Mouse (Mus musculus): Measurements from ENCODE around the gene Dusp1. TPM values are rescaled to one million over a fixed set of nuclear protein-coding genes. Genes with fewer than 3 reads are reported as not detected.

The Dusp1 gene
- polyA plus RNA-seq, 1 experiment from 2014 or later, result 19.8 TPM

DNA sequence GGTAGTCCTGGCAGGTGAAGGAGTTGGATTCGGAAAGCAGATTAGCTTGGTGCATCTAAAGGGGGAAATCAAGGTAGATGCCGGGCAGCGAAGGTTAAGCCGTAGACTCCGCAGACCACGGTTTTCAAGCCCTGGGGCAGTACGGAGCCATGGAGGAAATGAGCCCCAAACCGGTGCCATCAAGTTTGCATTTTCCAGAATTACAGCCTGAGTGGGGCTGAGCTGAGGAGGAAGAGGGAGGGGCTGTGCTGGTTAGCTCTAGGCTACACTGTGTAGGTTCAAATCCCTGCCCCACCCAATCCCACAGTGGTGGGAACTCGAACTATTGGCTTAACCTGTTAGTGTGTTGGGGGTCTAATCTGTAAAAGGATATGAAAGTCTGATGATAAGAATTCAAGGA lies 97.4 kb downstream of the Dusp1 start:
- Histone ChIP-seq H3K4me2 (replicated peaks; ENCODE audit: low read depth, low read length) (peak overlapping the region; percentile 8; the same call in 1 of the 2 replicates), H3K9me3 (ENCODE audit: control insufficient read depth, low read length) (no peaks in the 10 kb centered on the region), H3K27me3 (ENCODE audit: control insufficient read depth, insufficient read depth, low read length) (no peaks in the 10 kb centered on the region), H3K36me3 (ENCODE audit: control insufficient read depth, insufficient read depth, low read length) (no peaks in the 10 kb centered on the region), H3K4me3 (ENCODE audit: low read length) (no peak overlapping the region), H3K4me1 (ENCODE audit: control insufficient read depth, insufficient read depth, low read length) (no peaks in the 10 kb centered on the region), H3K27ac (ENCODE audit: low read depth, low read length) (no peak overlapping the region), H3K9ac (ENCODE audit: low read depth, low read length) (no peak overlapping the region; the same call in 1 of the 2 replicates)
- WGBS, result 74% methylated on average over 9 of the region's 9 CpGs
- no peak for ATAC-seq (ENCODE audit: low FRiP score, low TSS enrichment)

DNA sequence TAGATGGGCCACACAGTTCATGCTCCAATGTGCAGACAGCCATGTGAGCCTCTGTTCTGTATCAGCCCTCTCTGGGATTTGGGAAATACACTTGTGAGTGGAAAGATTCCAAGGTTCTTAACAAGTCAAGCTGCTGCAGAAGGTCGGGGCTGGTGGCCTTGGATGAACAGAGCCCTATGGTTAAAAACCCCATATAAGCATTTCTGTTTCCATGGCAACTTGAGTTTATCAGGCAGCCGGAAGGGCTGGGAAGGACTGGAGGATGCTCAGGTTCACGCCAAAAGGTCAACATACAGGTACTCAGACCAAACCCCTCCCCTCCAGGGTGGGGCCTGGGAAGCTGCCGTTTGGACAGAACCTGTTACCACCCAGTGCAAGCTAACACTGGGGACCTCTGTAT lies 97.9 kb downstream of the Dusp1 start:
- H3K27me3 ChIP-seq (ENCODE audit: control insufficient read depth, insufficient read depth, low read length), result no peaks in the 10 kb centered on the region
- H3K4me3 ChIP-seq (ENCODE audit: low read length), result no peak overlapping the region
- no peak overlapping the region for H3K9ac ChIP-seq (ENCODE audit: low read depth, low read length)
- no peak overlapping the region for H3K4me2 ChIP-seq (replicated peaks; ENCODE audit: low read depth, low read length)
- no peaks in the 10 kb centered on the region for H3K36me3 ChIP-seq (ENCODE audit: control insufficient read depth, insufficient read depth, low read length)
- H3K9me3 ChIP-seq (ENCODE audit: control insufficient read depth, low read length), result no peaks in the 10 kb centered on the region
- WGBS, result 51% methylated on average over 4 of the region's 4 CpGs
- no peak overlapping the region for H3K27ac ChIP-seq (ENCODE audit: low read depth, low read length)
- ATAC-seq (ENCODE audit: low FRiP score, low TSS enrichment), result no peak
- H3K4me1 ChIP-seq (ENCODE audit: control insufficient read depth, insufficient read depth, low read length), result no peaks in the 10 kb centered on the region

DNA sequence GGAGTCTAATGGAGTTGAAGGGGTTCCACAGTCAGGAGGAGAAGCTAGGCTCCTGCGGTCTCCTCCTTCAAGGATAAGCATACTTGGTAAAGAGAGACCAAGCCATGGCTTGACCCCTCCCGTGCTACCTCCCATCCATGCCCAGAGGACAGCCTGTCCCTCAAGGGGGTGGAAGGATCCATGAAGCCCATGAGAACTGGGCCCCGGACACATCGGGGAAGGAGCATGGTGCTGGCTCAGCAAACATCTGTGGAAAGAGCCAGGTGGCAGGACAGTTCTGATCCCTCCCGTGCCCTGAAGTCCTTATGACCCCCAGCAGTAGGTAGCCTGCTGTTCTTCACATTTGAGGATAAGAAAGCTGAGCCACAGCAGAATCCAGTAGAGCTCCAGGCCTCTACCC lies 98.5 kb downstream of the Dusp1 start:
- H3K27ac ChIP-seq (ENCODE audit: low read depth, low read length), result no peak overlapping the region
- H3K27me3 ChIP-seq (ENCODE audit: control insufficient read depth, insufficient read depth, low read length), result no peaks in the 10 kb centered on the region
- ATAC-seq (ENCODE audit: low FRiP score, low TSS enrichment), result no peak
- WGBS, result 86% methylated on average over 5 of the region's 5 CpGs
- no peaks in the 10 kb centered on the region for H3K4me1 ChIP-seq (ENCODE audit: control insufficient read depth, insufficient read depth, low read length)
- no peaks in the 10 kb centered on the region for H3K9me3 ChIP-seq (ENCODE audit: control insufficient read depth, low read length)
- H3K9ac ChIP-seq (ENCODE audit: low read depth, low read length), result no peak overlapping the region
- H3K4me2 ChIP-seq (replicated peaks; ENCODE audit: low read depth, low read length), result no peak overlapping the region
- no peak overlapping the region for H3K4me3 ChIP-seq (ENCODE audit: low read length)
- H3K36me3 ChIP-seq (ENCODE audit: control insufficient read depth, insufficient read depth, low read length), result no peaks in the 10 kb centered on the region

DNA sequence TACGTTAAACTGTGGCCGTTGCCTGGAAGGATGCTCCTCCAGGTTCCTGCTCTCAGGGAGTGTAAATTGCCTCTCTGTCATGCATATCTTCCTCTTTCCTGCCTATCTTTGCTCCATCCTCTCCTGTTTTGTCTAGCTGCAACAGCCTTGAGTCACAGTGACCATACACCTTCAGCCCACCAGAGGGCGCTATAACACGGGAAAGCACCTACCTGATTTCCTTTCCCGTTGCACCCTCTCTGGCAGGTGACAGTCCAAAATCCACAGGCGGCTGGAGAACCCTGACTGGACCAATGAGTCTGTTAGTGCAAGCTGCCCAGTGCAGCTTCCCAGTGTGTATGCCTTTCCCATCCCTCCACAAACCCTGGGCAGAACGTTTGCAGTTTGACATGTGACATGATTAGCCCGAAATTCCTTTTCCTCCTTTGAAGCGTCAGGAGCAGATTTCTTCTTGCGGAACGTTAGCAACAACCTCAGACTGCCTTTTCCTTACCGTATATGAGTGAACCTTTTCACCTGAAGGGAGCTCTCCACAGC lies 99.2 kb downstream of the Dusp1 start:
- Histone ChIP-seq H3K4me2 (replicated peaks; ENCODE audit: low read depth, low read length) (no peak overlapping the region), H3K4me1 (ENCODE audit: control insufficient read depth, insufficient read depth, low read length) (0 out of 2 replicates have a peak, but pooled peaks cover under 1% of the 10 kb centered on the region), H3K9ac (ENCODE audit: low read depth, low read length) (no peak overlapping the region), H3K27me3 (ENCODE audit: control insufficient read depth, insufficient read depth, low read length) (no peaks in the 10 kb centered on the region), H3K36me3 (ENCODE audit: control insufficient read depth, insufficient read depth, low read length) (no peaks in the 10 kb centered on the region), H3K4me3 (ENCODE audit: low read length) (no peak overlapping the region), H3K9me3 (ENCODE audit: control insufficient read depth, low read length) (no peaks in the 10 kb centered on the region), H3K27ac (ENCODE audit: low read depth, low read length) (no peak overlapping the region)
- WGBS, result 25% methylated on average over 12 of the region's 12 CpGs
- ATAC-seq (ENCODE audit: low FRiP score, low TSS enrichment), result no peak

DNA sequence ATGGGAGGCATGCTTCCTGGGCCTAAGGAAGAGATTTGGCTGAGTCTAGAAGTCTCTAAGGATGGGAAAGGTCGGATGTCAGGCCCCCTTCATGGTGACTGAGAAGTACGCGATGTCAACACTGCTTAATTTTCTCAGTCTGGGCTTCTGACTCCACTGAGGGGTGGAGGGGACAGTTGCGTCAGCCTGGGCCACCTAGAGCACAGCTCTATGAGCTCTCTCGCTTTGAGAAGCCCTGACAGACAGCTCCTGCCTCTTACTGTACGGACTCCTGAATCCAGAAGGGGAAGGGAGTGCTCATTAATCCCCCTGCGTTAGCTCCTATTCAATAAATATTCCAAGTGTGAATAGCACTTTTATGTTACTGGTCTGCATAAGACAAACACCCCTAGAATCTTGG lies 103.9 kb downstream of the Dusp1 start:
- no peaks in the 10 kb centered on the region for H3K36me3 ChIP-seq (ENCODE audit: control insufficient read depth, insufficient read depth, low read length)
- H3K27ac ChIP-seq (ENCODE audit: low read depth, low read length), result no peak overlapping the region
- no peak for ATAC-seq (ENCODE audit: low FRiP score, low TSS enrichment)
- no peak overlapping the region for H3K9ac ChIP-seq (ENCODE audit: low read depth, low read length)
- no peak overlapping the region for H3K4me2 ChIP-seq (replicated peaks; ENCODE audit: low read depth, low read length)
- H3K9me3 ChIP-seq (ENCODE audit: control insufficient read depth, low read length), result no peaks in the 10 kb centered on the region
- no peaks in the 10 kb centered on the region for H3K27me3 ChIP-seq (ENCODE audit: control insufficient read depth, insufficient read depth, low read length)
- no peak overlapping the region for H3K4me3 ChIP-seq (ENCODE audit: low read length)
- 53% methylated on average over 7 of the region's 7 CpGs for WGBS
- 0 out of 2 replicates have a peak, but pooled peaks cover 10% of the 10 kb centered on the region for H3K4me1 ChIP-seq (ENCODE audit: control insufficient read depth, insufficient read depth, low read length)

DNA sequence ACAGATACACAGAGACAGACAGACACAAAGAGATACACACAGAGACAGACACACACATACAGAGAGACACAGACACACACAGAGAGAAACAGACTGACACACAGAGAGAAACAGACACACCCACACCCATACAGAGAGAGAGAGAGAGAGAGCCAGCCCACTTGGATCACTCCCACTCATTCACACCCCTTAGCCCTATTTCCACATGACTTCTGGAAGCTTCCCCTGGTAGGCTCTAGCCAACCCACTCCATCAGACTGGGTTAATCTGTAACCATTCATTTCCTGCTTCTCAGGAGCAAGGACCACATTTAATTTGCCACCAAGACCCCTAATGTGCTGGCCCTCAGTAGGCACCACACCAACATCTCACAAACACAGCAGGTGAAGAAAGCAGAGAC lies 104.4 kb downstream of the Dusp1 start:
- Histone ChIP-seq H3K9ac (ENCODE audit: low read depth, low read length) (no peak overlapping the region), H3K4me3 (ENCODE audit: low read length) (no peak overlapping the region), H3K27me3 (ENCODE audit: control insufficient read depth, insufficient read depth, low read length) (no peaks in the 10 kb centered on the region), H3K4me1 (ENCODE audit: control insufficient read depth, insufficient read depth, low read length) (peaks cover 10% of the 10 kb centered on the region; the same call in 1 of the 2 replicates), H3K36me3 (ENCODE audit: control insufficient read depth, insufficient read depth, low read length) (no peaks in the 10 kb centered on the region), H3K4me2 (replicated peaks; ENCODE audit: low read depth, low read length) (no peak overlapping the region), H3K27ac (ENCODE audit: low read depth, low read length) (no peak overlapping the region), H3K9me3 (ENCODE audit: control insufficient read depth, low read length) (no peaks in the 10 kb centered on the region)
- peak; percentile 64; the same call in 1 of the 2 replicates for ATAC-seq (ENCODE audit: low FRiP score, low TSS enrichment)

Small RNA genes within 50 kb of the gene (microRNA-seq; reads per million reads assigned to microRNA genes)
- gene Gm22420, result not detected

Other genes with a start within 250 kb of the Dusp1 start
- gene Neurl1b, start 147.3 kb downstream of the Dusp1 start, polyA plus RNA-seq (2014; fragmentation: Nextera tagmentation; extraction: Ambion mirVana), result 1.6 and 2.9 TPM in 2 replicates
- 141 and 150 TPM in 2 replicates for gene Ergic1, start 639 bp downstream of the Dusp1 start, polyA plus RNA-seq (2014; fragmentation: Nextera tagmentation; extraction: Ambion mirVana)
- 192 and 214 TPM in 2 replicates for gene Atp6v0e, start 101.1 kb upstream of the Dusp1 start, polyA plus RNA-seq (2014; fragmentation: Nextera tagmentation; extraction: Ambion mirVana)
- 4.9 and 10.5 TPM in 2 replicates for gene Crebrf, start 153.5 kb upstream of the Dusp1 start, polyA plus RNA-seq (2014; fragmentation: Nextera tagmentation; extraction: Ambion mirVana)
- 50.4 and 55.3 TPM in 2 replicates for gene Bnip1, start 218.9 kb upstream of the Dusp1 start, polyA plus RNA-seq (2014; fragmentation: Nextera tagmentation; extraction: Ambion mirVana)